Mouse (Mus musculus): ENCODE measurements at regions not wholly inside any gene's neighbourhood (a gene's known extent, or its start where the extent isn't known, plus 50 kb on each side); places are given as distances from the start of the nearest gene placed in this dataset.

GRCm38 (mm10) chr12:5810009-5810408 is 434.5 kb upstream of the Klhl29 start:
- no peak for TF ChIP-seq CTCF (IDR thresholded peaks at IDR 0.05; ENCODE audit: borderline replicate concordance, insufficient read depth, low read depth, low read length)
- TF ChIP-seq POLR2A (IDR thresholded peaks at IDR 0.05; ENCODE audit: borderline replicate concordance, insufficient read depth, low read length): no peak

Measured in cerebellum, adult 2 months (tissue).